Mouse (Mus musculus): ENCODE measurements at regions not wholly inside any gene's neighbourhood (a gene's known extent, or its start where the extent isn't known, plus 50 kb on each side); places are given as distances from the start of the nearest gene placed in this dataset.
A peak's percentile ranks its signal among the peaks of the same experiment; 100 is the strongest.

DNA sequence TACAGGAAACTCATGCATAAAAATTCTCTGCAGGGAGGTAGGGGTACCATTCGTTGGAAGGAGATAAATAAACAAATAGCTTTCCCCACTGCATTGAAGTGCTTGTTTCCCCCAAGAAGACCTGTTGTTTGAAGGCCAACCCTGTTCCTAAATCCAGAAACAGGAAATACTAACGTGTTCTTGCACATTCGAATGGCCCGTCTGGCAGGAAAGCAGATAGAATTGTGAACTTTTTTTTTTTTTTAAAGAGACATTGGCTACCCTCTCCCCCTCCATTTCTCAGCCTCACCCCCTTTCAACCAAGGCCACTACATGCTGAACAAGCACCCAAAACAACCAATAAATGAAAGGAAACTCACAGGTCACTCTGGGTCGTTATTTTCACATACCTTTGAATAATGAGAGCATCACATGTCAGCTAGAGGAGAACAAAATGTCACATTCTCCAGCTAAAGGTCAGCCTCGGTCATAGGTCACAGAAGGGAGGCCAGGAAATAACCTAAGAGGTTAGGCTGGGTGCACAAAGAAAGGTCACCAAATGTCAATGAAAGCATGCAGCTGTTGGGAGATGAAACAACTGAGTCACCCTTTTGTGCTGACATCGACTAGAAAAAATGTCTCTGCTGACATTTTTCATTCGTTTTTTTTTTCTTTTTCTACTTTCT, 250.8 kb upstream of the Usp25 start:
- 10% methylated on average over 8 of the region's 8 CpGs for WGBS
- no peaks in the 10 kb centered on the region for H3K9me3 ChIP-seq (replicated peaks)

DNA sequence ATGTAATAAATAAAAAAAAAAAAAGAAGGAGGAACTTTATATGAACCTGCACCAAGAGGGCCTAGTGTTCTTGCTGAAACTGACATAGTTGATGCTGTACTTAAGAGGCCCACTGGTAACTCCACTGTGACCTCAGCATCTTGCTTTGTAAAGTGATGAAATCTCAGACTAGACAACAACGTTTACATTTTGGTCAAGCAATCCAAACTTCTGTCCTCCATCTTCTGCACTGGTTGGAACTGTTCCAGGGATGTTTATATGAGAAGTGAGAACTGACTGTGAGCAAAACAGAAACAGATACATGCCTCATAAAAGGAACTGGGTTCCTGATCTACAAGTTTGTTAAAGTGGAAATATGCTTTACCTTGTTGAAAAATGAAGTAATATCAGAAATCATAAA, 251.7 kb upstream of the Usp25 start:
- H3K4me3 ChIP-seq (replicated peaks) = no peak overlapping the region
- no peaks in the 10 kb centered on the region for H3K27me3 ChIP-seq
- H3K9me3 ChIP-seq (replicated peaks) = no peaks in the 10 kb centered on the region
- H3K4me1 ChIP-seq = peaks cover 27% of the 10 kb centered on the region
- 59% methylated on average over 1 of the region's 1 CpGs for whole genome bisulfite sequencing
- H3K9ac ChIP-seq = no peak overlapping the region
- ATAC-seq (replicated peaks; ENCODE audit: low FRiP score) = no peak
- H3K4me2 ChIP-seq = no peak overlapping the region
- H3K36me3 ChIP-seq = no peaks in the 10 kb centered on the region
- no peak overlapping the region for H3K27ac ChIP-seq

More for the DNA sequence above, 250.8 kb upstream of the Usp25 start:
- H3K27ac ChIP-seq = no peak overlapping the region
- H3K9ac ChIP-seq = no peak overlapping the region
- H3K4me3 ChIP-seq (replicated peaks) = no peak overlapping the region
- H3K4me2 ChIP-seq = no peak overlapping the region
- peaks cover 27% of the 10 kb centered on the region for H3K4me1 ChIP-seq
- no peaks in the 10 kb centered on the region for H3K27me3 ChIP-seq
- H3K36me3 ChIP-seq = no peaks in the 10 kb centered on the region
- no peak for ATAC-seq (replicated peaks; ENCODE audit: low FRiP score)

DNA sequence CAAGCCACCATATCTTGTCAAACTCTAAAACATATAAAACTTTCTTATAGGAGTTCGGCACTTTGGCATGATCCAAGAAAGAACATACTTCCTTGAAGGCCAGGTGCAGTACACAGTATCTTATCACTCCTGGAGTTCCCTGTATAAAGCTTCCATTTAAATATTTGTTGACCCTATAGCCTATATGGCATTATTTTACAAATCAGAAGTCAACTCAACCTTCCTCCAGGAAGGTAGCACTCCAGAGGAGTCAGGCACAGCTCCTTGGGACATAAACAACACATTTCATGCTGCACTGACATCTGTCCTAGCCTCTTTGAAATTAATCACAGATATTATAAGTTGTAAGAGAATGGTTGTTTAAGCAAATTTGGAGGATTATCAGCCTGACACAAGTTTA, 252.5 kb upstream of the Usp25 start:
- WGBS = 75% methylated on average over 1 of the region's 1 CpGs
- Histone ChIP-seq H3K4me3 (replicated peaks) (no peak overlapping the region), H3K4me2 (no peak overlapping the region), H3K27ac (no peak overlapping the region), H3K9ac (no peak overlapping the region), H3K9me3 (replicated peaks) (no peaks in the 10 kb centered on the region), H3K36me3 (no peaks in the 10 kb centered on the region), H3K4me1 (peaks cover 23% of the 10 kb centered on the region), H3K27me3 (no peaks in the 10 kb centered on the region)
- ATAC-seq (replicated peaks; ENCODE audit: low FRiP score) = no peak

DNA sequence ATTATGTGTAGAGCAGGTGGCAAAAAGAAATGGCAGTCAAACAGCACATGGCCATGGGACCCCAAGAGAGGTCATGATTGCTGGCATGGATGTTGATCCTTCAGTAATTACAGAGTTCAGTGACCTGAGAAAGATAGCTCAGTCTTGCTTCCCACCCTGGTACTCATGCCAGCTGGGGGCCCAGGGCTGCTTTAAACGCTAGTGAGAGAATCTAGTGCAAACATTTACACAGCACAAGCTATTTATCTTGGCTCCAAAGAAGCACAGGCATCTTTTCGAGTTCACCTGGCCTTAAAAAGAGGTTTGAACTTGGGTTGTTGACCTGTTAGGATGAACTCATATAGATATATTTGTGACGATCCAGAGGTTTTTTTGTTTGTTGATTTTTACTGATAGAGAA, 258.6 kb upstream of the Usp25 start:
- H3K27ac ChIP-seq = no peak overlapping the region
- H3K9me3 ChIP-seq (replicated peaks) = no peaks in the 10 kb centered on the region
- no peaks in the 10 kb centered on the region for H3K27me3 ChIP-seq
- no peaks in the 10 kb centered on the region for H3K4me1 ChIP-seq
- WGBS = 49% methylated on average over 3 of the region's 3 CpGs
- no peak overlapping the region for H3K4me2 ChIP-seq
- H3K4me3 ChIP-seq (replicated peaks) = no peak overlapping the region
- ATAC-seq (replicated peaks; ENCODE audit: low FRiP score) = no peak
- H3K36me3 ChIP-seq = no peaks in the 10 kb centered on the region
- H3K9ac ChIP-seq = no peak overlapping the region

DNA sequence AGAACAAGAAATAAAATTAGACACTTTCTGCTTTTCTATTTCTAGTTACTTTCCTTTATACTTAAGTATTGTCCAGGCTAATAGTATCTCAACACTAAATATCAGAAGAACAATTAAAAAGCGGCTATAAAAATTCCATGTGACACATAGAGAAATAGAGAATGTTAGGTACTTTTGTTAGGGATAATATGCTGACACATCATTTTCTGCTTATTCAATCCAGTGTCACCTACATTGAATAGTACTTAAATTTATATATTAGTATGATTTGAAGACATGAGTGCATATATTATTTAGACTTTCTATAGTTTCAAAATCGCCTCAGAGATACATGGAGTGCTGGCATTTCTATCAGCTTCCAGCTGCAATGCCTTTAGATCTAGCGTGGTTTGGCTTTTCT, 267.1 kb upstream of the Usp25 start:
- no peaks in the 10 kb centered on the region for H3K4me1 ChIP-seq
- no peaks in the 10 kb centered on the region for H3K36me3 ChIP-seq
- H3K9me3 ChIP-seq (replicated peaks) = no peaks in the 10 kb centered on the region
- H3K4me2 ChIP-seq = no peak overlapping the region
- WGBS = 88% methylated on average over 3 of the region's 3 CpGs
- no peaks in the 10 kb centered on the region for H3K27me3 ChIP-seq
- H3K4me3 ChIP-seq (replicated peaks) = no peak overlapping the region
- ATAC-seq (replicated peaks; ENCODE audit: low FRiP score) = no peak
- no peak overlapping the region for H3K9ac ChIP-seq
- H3K27ac ChIP-seq = no peak overlapping the region

DNA sequence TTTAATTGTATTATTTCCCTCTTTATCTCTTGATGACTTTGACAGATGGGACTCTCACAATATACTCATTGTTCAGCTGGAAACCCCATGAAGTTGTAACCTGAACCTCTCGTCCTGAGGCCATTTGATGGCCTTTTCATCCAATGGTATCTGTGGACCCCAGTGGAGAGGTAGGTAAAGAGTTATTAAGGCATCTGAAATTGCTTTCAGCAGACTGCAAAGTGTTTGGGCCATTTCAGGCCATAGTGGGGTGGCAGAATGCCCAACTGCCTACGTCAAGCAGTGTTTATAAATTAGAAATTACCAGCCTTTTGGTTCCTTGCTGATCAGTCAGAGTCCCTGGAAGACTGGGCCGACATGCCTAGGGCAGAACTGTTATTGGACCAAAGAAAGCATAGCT, 272.4 kb upstream of the Usp25 start:
- Histone ChIP-seq H3K27ac (no peak overlapping the region), H3K9ac (no peak overlapping the region), H3K4me1 (no peaks in the 10 kb centered on the region), H3K4me2 (no peak overlapping the region), H3K27me3 (no peaks in the 10 kb centered on the region), H3K9me3 (replicated peaks) (no peaks in the 10 kb centered on the region), H3K36me3 (no peaks in the 10 kb centered on the region), H3K4me3 (replicated peaks) (no peak overlapping the region)
- 69% methylated on average over 3 of the region's 3 CpGs for WGBS
- no peak for ATAC-seq (replicated peaks; ENCODE audit: low FRiP score)

DNA sequence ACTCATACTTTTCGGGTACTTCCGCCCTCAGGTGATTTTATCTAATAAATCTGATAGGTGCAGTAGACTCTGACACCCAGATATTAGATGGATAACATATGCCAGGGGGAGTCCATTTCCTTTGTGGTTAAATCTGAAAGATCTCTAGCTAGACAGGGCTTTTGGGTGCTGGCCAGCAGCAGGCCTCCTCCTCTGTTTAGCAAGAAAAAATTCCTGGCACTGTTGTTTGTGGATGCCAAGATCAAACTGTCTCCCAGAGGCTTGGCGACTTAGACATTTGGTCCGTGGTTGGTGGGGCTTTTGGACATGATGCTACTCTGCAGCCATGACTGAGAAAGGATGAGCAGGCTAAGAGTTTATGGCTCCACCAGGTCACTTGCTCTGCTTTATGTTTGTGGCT, 287.5 kb upstream of the Usp25 start:
- Histone ChIP-seq H3K4me3 (replicated peaks) (no peak overlapping the region), H3K9ac (no peak overlapping the region)
- WGBS = 56% methylated on average over 4 of the region's 4 CpGs

DNA sequence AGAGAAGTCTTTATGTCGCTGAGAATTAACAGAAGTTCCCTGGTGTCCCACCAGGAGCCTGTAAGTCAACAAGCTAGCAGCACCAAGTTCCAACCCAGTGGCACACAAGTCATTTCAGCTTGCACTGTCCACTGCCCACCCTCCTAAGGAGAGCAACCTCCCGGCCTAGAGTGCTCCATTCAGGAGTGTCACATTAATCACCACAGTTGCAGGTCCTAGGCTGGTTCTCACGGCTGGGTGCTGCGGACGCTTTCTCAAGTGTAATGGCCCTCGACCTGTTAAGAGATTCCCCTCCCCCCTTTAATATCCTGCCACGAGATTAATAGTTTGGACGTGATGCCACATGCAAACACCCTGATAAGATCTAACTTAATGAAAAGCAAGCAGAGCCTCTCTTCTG, 288.2 kb upstream of the Usp25 start:
- ATAC-seq (replicated peaks; ENCODE audit: low FRiP score) = peak; percentile 97
- peaks cover 6% of the 10 kb centered on the region; the same call in 1 of the 2 replicates for H3K4me1 ChIP-seq
- no peak overlapping the region for H3K27ac ChIP-seq
- H3K4me3 ChIP-seq (replicated peaks) = no peak overlapping the region
- no peaks in the 10 kb centered on the region for H3K27me3 ChIP-seq
- no peaks in the 10 kb centered on the region for H3K36me3 ChIP-seq
- no peaks in the 10 kb centered on the region for H3K9me3 ChIP-seq (replicated peaks)
- no peak overlapping the region for H3K9ac ChIP-seq
- 24% methylated on average over 8 of the region's 8 CpGs for WGBS
- no peak overlapping the region for H3K4me2 ChIP-seq

More for the DNA sequence above, 287.5 kb upstream of the Usp25 start:
- no peak overlapping the region for H3K27ac ChIP-seq
- H3K27me3 ChIP-seq = no peaks in the 10 kb centered on the region
- H3K9me3 ChIP-seq (replicated peaks) = no peaks in the 10 kb centered on the region
- no peaks in the 10 kb centered on the region for H3K36me3 ChIP-seq
- peaks cover 6% of the 10 kb centered on the region; the same call in 1 of the 2 replicates for H3K4me1 ChIP-seq
- ATAC-seq (replicated peaks; ENCODE audit: low FRiP score) = no peak
- no peak overlapping the region for H3K4me2 ChIP-seq

DNA sequence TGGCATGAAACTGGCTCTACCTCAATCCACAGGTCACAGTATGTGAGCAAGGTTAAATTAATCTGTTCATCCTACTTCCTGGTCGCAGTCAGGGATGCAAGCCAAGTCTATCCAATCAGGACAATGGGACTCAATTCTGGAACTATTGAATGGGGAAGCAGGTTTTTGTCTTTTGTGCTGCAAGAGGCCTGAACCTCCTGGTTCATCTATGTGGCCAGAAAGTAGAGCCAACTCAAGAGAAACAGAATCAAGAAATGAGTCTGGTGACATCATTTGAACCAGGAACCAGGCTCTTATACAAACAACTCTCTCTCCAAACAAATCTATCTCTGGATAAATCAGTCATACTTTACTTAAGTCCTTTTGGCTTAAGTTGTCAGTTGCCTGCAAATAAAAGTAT, 294.7 kb upstream of the Usp25 start:
- no peak for ATAC-seq (replicated peaks; ENCODE audit: low FRiP score)
- Histone ChIP-seq H3K9ac (no peak overlapping the region), H3K4me1 (no peaks in the 10 kb centered on the region), H3K4me3 (replicated peaks) (no peak overlapping the region), H3K27me3 (no peaks in the 10 kb centered on the region), H3K9me3 (replicated peaks) (no peaks in the 10 kb centered on the region), H3K27ac (no peak overlapping the region), H3K4me2 (no peak overlapping the region), H3K36me3 (no peaks in the 10 kb centered on the region)
- 98% methylated on average over 1 of the region's 1 CpGs for WGBS

DNA sequence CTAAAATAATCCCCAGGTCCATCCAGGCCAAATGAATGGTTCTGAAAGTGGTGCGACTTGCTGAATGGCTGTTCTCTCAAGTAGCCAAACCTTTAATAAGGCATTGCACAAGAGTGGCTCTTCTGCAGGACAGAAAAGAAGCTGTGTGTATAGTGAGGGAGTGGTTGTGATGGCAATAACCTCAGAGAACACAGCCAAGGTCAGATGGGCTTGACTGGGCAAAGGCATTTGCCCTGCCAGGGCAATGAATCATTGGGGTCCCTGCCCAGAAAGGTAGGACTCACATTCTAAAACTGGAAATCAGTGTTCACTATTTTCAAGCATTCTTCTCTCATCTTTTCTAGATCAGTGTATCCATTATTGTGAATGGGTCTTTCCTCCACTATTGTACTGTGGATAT, 295.4 kb upstream of the Usp25 start:
- no peak overlapping the region for H3K27ac ChIP-seq
- no peak overlapping the region for H3K4me3 ChIP-seq (replicated peaks)
- H3K9ac ChIP-seq = no peak overlapping the region
- H3K27me3 ChIP-seq = no peaks in the 10 kb centered on the region
- ATAC-seq (replicated peaks; ENCODE audit: low FRiP score) = no peak
- no peaks in the 10 kb centered on the region for H3K36me3 ChIP-seq
- no peaks in the 10 kb centered on the region for H3K9me3 ChIP-seq (replicated peaks)
- no peak overlapping the region for H3K4me2 ChIP-seq
- no peaks in the 10 kb centered on the region for H3K4me1 ChIP-seq
- WGBS = 95% methylated on average over 1 of the region's 1 CpGs

DNA sequence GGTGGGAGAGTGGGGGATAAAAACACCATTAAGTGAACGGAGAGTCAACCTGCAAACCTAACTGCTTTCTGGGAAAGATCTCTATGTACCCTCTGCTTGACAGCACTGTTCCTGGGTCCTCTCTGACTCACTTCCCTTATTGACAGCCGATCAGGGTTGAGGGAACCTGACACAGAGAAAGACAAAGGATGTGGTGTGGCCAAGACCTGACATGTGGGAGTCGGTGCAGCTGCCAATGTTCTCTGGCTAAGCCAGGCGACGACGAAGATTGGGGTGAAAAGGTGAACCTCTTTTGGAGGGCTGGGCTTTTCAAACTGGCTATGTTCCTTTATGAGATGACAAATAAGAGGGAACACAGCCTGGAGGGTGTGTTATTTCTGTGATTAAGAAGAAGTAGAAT, 318.6 kb upstream of the Usp25 start:
- no peaks in the 10 kb centered on the region for H3K9me3 ChIP-seq (replicated peaks)
- 26% methylated on average over 6 of the region's 6 CpGs for WGBS
- H3K4me2 ChIP-seq = no peak overlapping the region
- H3K4me1 ChIP-seq = 0 out of 2 replicates have a peak, but pooled peaks cover 2% of the 10 kb centered on the region
- H3K9ac ChIP-seq = no peak overlapping the region
- H3K4me3 ChIP-seq (replicated peaks) = no peak overlapping the region
- H3K36me3 ChIP-seq = no peaks in the 10 kb centered on the region
- H3K27ac ChIP-seq = no peak overlapping the region
- no peaks in the 10 kb centered on the region for H3K27me3 ChIP-seq
- no peak for ATAC-seq (replicated peaks; ENCODE audit: low FRiP score)

DNA sequence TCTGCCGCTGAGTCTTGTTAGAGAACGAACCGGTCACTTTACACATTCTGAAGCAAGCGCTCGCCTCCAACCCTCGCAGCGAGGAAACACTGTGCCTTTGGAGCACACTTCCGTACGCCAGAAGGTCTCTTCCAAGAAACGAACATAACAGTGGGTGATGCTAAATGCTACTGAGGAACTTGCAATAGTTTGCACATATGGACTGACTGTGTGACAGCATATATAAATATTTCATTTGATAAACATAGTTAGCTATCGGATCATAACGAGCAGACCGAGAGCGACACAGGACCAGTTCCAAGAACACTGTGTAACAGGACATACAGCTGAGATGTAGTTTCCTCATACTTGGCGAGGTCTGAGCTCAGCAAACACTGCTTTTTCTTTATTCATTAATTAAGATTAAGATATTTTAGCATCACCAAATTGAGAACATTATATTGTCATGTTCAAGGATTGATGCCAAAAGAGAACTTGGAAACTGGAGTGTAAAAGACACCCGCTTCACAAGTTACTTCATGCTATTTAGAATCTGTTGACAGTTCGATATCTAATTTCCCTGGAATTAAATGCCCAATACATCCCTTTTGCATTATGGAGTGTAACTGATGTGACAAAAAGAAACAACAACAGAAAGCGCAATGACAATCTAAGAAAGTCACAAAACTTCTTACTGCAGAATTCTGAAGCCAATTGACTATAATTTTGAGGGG, 314.3 kb upstream of the Nrip1 start:
- 91% methylated on average over 18 of the region's 18 CpGs for WGBS
- ATAC-seq (replicated peaks; ENCODE audit: low FRiP score) = no peak
- H3K9ac ChIP-seq = no peak overlapping the region

DNA sequence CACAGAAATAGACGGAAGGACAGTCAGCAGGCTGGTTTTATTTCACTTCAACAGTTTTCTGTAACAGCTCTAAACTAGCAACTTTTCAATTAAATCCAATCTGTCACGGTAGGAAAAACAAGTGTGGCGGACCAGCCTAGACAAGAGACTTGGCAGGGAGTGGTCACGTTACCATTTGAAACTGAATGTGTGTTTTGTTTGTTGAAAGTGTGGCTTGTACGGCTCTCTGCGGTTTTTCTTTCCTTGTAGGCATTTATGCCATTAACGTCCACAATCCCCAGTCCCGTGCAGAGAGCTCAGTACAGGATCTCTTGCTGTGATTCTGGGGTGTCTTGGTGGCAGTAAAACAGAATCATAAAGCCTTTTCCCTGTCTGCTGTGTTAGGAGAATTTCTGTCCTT, 311.9 kb upstream of the Nrip1 start:
- Histone ChIP-seq H3K27me3 (no peaks in the 10 kb centered on the region), H3K4me2 (no peak overlapping the region), H3K9me3 (replicated peaks) (no peaks in the 10 kb centered on the region), H3K4me1 (no peaks in the 10 kb centered on the region; the same call in 1 of the 2 replicates), H3K9ac (no peak overlapping the region), H3K4me3 (replicated peaks) (no peak overlapping the region), H3K36me3 (no peaks in the 10 kb centered on the region), H3K27ac (no peak overlapping the region)
- WGBS = 44% methylated on average over 8 of the region's 8 CpGs
- ATAC-seq (replicated peaks; ENCODE audit: low FRiP score) = no peak

More for the DNA sequence above, 314.3 kb upstream of the Nrip1 start:
- Histone ChIP-seq H3K4me2 (no peak overlapping the region), H3K36me3 (no peaks in the 10 kb centered on the region), H3K27me3 (no peaks in the 10 kb centered on the region), H3K9me3 (replicated peaks) (no peaks in the 10 kb centered on the region), H3K4me1 (no peaks in the 10 kb centered on the region), H3K27ac (no peak overlapping the region), H3K4me3 (replicated peaks) (no peak overlapping the region)

Data from kidney, embryonic 15.5 days (tissue).